Mouse (Mus musculus) heart, embryonic 14.5 days (tissue): Measurements from ENCODE around the gene Tuft1. TPM values are rescaled to one million over a fixed set of nuclear protein-coding genes. Genes with fewer than 3 reads are reported as not detected.
"Not testable (repeated sequence)": the region's sequence is repeated elsewhere in the genome, so short reads cannot be mapped to it uniquely, and the experiment has no call there.

Experiments
- ATAC-seq: fragments of 200-750 bp; cut with Nextera tagmentation; 2 replicates; pipeline ENCODE4 v1.8.0; 2017; ENCODE audit warnings: low read depth, moderate TSS enrichment; ENCODE audit not compliant: insufficient number of reproducible peaks, insufficient read depth, low FRiP score
- H3K27ac ChIP-seq, 2 experiments: fragments of 200-500 bp in 1 of 2; fragments of 300-500 bp in 1 of 2; sonication (generic) in 1 of 2; replicated peaks in 1 of 2; 2 replicates each; pipeline ENCODE4 v1.5.1; 2012 to 2014; ENCODE audit warnings: low read depth in 2 of 2, low read length in 2 of 2, control low read depth in 1 of 2, mild to moderate bottlenecking in 1 of 2, mixed read lengths in 1 of 2; ENCODE audit not compliant: control insufficient read depth in 1 of 2, insufficient read depth in 1 of 2
- H3K27me3 ChIP-seq: fragments of 300-500 bp; sonication (generic); 2 replicates; pipeline ENCODE4 v1.6.1; 2014; ENCODE audit warnings: mild to moderate bottlenecking, low read length, control low read depth; ENCODE audit not compliant: control insufficient read depth, insufficient read depth
- H3K36me3 ChIP-seq: fragments of 300-500 bp; sonication (generic); 2 replicates; pipeline ENCODE4 v1.6.1; 2014; ENCODE audit warnings: mild to moderate bottlenecking, control low read depth, low read length, mixed read lengths; ENCODE audit not compliant: control insufficient read depth, insufficient read depth
- H3K4me1 ChIP-seq, 2 experiments: fragments of 200-500 bp in 1 of 2; fragments of 300-500 bp in 1 of 2; sonication (generic) in 1 of 2; 2 replicates each; pipeline ENCODE4 v1.6.1; 2012 to 2014; ENCODE audit warnings: low read length in 2 of 2, control low read depth in 1 of 2, mixed read lengths in 1 of 2; ENCODE audit not compliant: control insufficient read depth in 2 of 2, insufficient read depth in 2 of 2
- H3K4me2 ChIP-seq: fragments of 300-500 bp; sonication (generic); 2 replicates; pipeline ENCODE4 v1.6.1; 2014; ENCODE audit warnings: mild to moderate bottlenecking, low read length
- H3K4me3 ChIP-seq, 2 experiments: fragments of 200-500 bp in 1 of 2; fragments of 300-500 bp in 1 of 2; sonication (generic) in 1 of 2; 2 replicates each; pipeline ENCODE4 v1.5.1; 2012 to 2014; ENCODE audit warnings: low read length in 2 of 2, mild to moderate bottlenecking in 2 of 2, control low read depth in 1 of 2, low read depth in 1 of 2, moderate library complexity in 1 of 2; ENCODE audit not compliant: control insufficient read depth in 1 of 2, insufficient read depth in 1 of 2
- H3K9ac ChIP-seq: fragments of 300-500 bp; sonication (generic); 2 replicates; pipeline ENCODE4 v1.6.1; 2014; ENCODE audit warnings: mild to moderate bottlenecking, low read length
- H3K9me3 ChIP-seq: fragments of 300-500 bp; sonication (generic); 2 replicates; pipeline ENCODE4 v1.6.1; 2016; ENCODE audit warnings: low read length, control low read depth; ENCODE audit not compliant: control insufficient read depth
- WGBS: fragments of 180-500 bp; shearing (Covaris S2); extraction: QIAGEN DNeasy Blood & Tissue Kit; methylation state at CpG from one replicate; pipeline ENCODE4 v1.1.7; 2014; 5-methylcytosine and 5-hydroxymethylcytosine counted together
- polyA plus RNA-seq: library from polyadenylated mRNA; unstranded; fragments of >200 nt; fragmentation: Nextera tagmentation; extraction: Ambion mirVana; gene quantifications from 2 replicates; pipeline ENCODE4 v1.2.1, GENCODE M21; 2014

The Tuft1 gene
- 7.1 and 7.2 TPM in 2 replicates for polyA plus RNA-seq

GRCm38 (mm10) chr3:94658740-94659095, at the start of gene Tuft1:
Gene Tuft1 (minus strand): TSS chr3:94658872.
- not testable (repeated sequence) for H3K36me3 ChIP-seq, H3K4me1 ChIP-seq, H3K27me3 ChIP-seq, H3K9me3 ChIP-seq
- Histone ChIP-seq H3K4me2 (peak within 1 kb of the TSS; percentile 72), H3K27ac (0 out of 4 replicates have a peak within 1 kb of the TSS, but pooled peaks of 1 of the 2 experiments have one; percentile 10), H3K4me3 (peak within 1 kb of the TSS; percentile 44 to 48), H3K9ac (peak within 1 kb of the TSS; percentile 67)
- WGBS, result 0% methylated on average over 15 of the region's 33 CpGs
- ATAC-seq, result peak; percentile 88

GRCm38 (mm10) chr3:94703364-94703763, 44.7 kb upstream of the Tuft1 start:
- not testable (repeated sequence) for H3K27me3 ChIP-seq, H3K27ac ChIP-seq, H3K4me3 ChIP-seq, ATAC-seq, H3K9ac ChIP-seq, H3K4me2 ChIP-seq, H3K9me3 ChIP-seq, H3K36me3 ChIP-seq, H3K4me1 ChIP-seq
- 23% methylated on average over 3 of the region's 3 CpGs for WGBS

- Histone ChIP-seq H3K27ac (no peak overlapping the region), H3K27me3 (no peaks in the 10 kb centered on the region), H3K4me1 (no peaks in the 10 kb centered on the region), H3K36me3 (no peaks in the 10 kb centered on the region), H3K4me3 (no peak overlapping the region), H3K4me2 (no peak overlapping the region), H3K9ac (no peak overlapping the region), H3K9me3 (no peaks in the 10 kb centered on the region)
- no peak for ATAC-seq
- WGBS, result 78% methylated on average over 3 of the region's 3 CpGs
Measured at GRCm38 (mm10) chr3:94702856-94703255, 44.2 kb upstream of the Tuft1 start.

- WGBS, result 79% methylated on average over 7 of the region's 7 CpGs
- not testable (repeated sequence) for H3K9me3 ChIP-seq, H3K27ac ChIP-seq, H3K36me3 ChIP-seq, H3K4me2 ChIP-seq, ATAC-seq, H3K4me1 ChIP-seq, H3K9ac ChIP-seq, H3K4me3 ChIP-seq, H3K27me3 ChIP-seq
Measured at GRCm38 (mm10) chr3:94702163-94702810, 43.6 kb upstream of the Tuft1 start.

DNA sequence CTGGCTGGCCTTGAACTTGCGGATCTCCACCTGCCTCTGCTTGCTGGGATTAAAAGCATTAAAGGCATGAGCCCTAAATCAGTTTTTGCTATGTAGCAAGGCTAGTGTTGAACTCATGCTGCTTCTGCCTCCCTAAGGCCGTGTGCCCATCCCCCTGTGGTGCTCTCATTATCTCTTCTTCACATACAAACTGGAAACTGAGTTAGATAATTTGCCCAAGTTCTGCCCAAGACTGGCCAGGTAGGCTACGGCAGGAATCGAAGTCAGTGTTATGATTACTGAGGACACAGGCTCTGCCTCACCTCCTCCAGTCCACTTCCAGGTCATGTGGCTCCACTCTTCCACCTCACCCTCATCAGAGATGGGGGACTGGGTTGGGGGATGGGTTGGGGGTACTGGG, 37.6 kb upstream of the Tuft1 start:
- not testable (repeated sequence) for H3K36me3 ChIP-seq, H3K4me1 ChIP-seq, H3K4me3 ChIP-seq, H3K27me3 ChIP-seq, H3K9ac ChIP-seq, H3K4me2 ChIP-seq, ATAC-seq, H3K9me3 ChIP-seq, H3K27ac ChIP-seq
- 79% methylated on average over 4 of the region's 4 CpGs for WGBS

DNA sequence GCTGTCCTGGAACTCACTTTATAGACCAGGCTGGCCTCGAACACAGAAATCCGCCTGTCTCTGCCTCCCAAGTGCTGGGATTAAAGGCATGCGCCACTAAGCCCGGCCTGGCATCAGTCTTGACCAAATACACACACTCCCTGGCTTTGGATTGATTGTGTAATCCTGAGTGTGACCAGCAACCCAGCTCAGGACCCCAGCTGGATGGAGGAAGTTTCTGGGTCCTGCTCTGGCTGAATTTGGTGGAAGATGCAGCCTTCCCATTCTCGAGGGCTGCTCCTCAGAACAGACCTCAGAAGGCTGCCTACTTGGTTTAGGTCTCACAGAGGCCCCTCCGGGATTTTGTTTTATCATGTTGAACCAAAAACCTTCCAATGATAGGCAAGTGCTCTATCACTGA, 36.9 kb upstream of the Tuft1 start:
- H3K4me3 ChIP-seq, H3K4me1 ChIP-seq, H3K9me3 ChIP-seq, H3K27me3 ChIP-seq, H3K36me3 ChIP-seq, H3K4me2 ChIP-seq, H3K27ac ChIP-seq, ATAC-seq, H3K9ac ChIP-seq: not testable (repeated sequence)
- 90% methylated on average over 5 of the region's 6 CpGs for WGBS

DNA sequence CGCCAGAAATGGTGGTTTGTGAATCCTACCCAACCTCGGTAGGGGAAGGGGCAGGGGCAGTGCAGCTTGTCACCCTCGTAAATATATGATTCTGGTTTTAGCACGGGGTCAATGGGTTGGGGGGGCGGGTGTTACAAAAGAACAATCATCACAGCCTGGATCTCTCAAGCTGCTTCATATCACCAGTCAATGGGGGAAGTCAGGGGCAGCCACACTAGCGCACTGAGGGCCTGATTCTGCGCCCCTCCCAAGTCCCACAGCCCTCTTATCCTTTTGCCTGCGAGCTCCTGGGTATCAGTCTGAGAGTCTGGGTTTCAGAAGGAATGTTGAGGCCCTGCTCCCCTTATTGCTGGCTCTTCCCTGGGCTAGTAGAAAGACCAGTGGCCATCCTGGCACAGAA, 35.2 kb upstream of the Tuft1 start:
- H3K9ac ChIP-seq, H3K4me1 ChIP-seq, H3K9me3 ChIP-seq, H3K27ac ChIP-seq, H3K27me3 ChIP-seq, H3K4me2 ChIP-seq, ATAC-seq, H3K4me3 ChIP-seq, H3K36me3 ChIP-seq: not testable (repeated sequence)
- 67% methylated on average over 5 of the region's 8 CpGs for WGBS

- WGBS, result 59% methylated on average over 5 of the region's 5 CpGs
- H3K9me3 ChIP-seq, result no peaks in the 10 kb centered on the region
- H3K4me2 ChIP-seq, result no peak within 1 kb of the TSS
- H3K9ac ChIP-seq, result no peak within 1 kb of the TSS
- no peak within 1 kb of the TSS for H3K4me3 ChIP-seq
- peaks cover 0 to 2% of the 10 kb centered on the region in 2 experiments; a peak in 1 of 4 replicates for H3K4me1 ChIP-seq
- no peaks in the 10 kb centered on the region for H3K27me3 ChIP-seq
- no peak within 1 kb of the TSS for H3K27ac ChIP-seq
- H3K36me3 ChIP-seq, result no peaks in the 10 kb centered on the region
- no peak for ATAC-seq
Measured at GRCm38 (mm10) chr3:94693329-94693825, 34.7 kb upstream of the Tuft1 start, which contains the start of gene Selenbp2. Gene Selenbp2 (plus strand): TSS chr3:94693556.
